Mouse (Mus musculus): Measurements from ENCODE around the gene Srf. TPM values are rescaled to one million over a fixed set of nuclear protein-coding genes. Genes with fewer than 3 reads are reported as not detected.

Gene Srf
- 67.9 and 75.4 TPM in 2 replicates for polyA plus RNA-seq (2012; rRNA removed)

GRCm38 (mm10) chr17:46555673-46556583, at the start of gene Srf:
TSS of gene Srf (minus strand) at chr17:46556175.

DNA sequence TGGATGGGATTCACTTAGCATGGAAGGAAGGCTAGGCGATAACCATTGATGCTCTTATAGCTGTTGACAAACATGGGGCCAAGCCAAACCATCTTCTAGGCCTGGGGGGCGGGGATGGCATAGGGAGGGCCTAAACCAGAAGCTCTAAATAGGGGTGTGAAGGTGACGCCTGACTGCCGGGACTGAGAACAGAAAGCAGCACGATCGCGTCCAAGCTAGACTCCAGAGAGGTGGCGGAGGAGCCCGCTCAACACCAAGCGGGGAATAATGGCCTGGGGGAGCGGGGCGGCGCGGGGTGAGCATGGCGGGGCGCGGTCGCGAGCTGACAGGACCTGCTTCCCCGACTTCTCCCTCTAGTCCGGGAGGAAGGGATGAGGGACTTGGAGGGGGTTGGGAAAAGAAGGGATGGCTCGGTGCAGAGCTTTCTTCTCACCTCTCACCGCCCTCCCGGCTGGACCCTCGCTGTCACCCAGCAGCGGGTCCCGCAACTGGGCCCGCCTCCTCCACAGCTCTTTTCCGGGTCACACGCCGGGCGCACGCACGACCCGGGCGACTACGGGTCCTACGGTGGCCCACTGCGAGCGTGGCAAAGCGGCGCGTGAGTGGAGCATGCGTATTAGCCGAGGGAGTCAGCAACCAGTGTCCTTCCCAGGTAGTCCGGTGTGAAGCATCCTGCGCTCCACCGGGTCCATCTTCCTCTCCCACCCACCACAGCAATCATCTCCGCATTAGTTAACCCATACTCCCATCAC, 10.0 kb downstream of the Srf start, which contains the start of gene Cul9:
Cul9 (minus strand) TSS at position 576 of the 752 bp plus-strand sequence.

Other genes with a start within 250 kb of the Srf start
- 11.9 and 12.2 TPM in 2 replicates for gene Abcc10, start 227.8 kb downstream of the Srf start, polyA plus RNA-seq (2012; rRNA removed)
- 37.3 and 42.2 TPM in 2 replicates for gene Zfp318, start 172.4 kb downstream of the Srf start, polyA plus RNA-seq (2012; rRNA removed)
- gene Crip3, start 127.2 kb downstream of the Srf start, polyA plus RNA-seq (2012; rRNA removed), result 12.4 and 16.1 TPM in 2 replicates
- 0.11 and 0.14 TPM in 2 replicates for gene Slc22a7, start 117.7 kb downstream of the Srf start, polyA plus RNA-seq (2012; rRNA removed)
- 19.9 and 24.9 TPM in 2 replicates for gene Ttbk1, start 68.5 kb downstream of the Srf start, polyA plus RNA-seq (2012; rRNA removed)
- gene Dnph1, start 59.5 kb downstream of the Srf start, polyA plus RNA-seq (2012; rRNA removed), result 11.2 and 13.1 TPM in 2 replicates
- gene Cul9, start 9.8 kb downstream of the Srf start, polyA plus RNA-seq (2012; rRNA removed), result 40.4 and 42.3 TPM in 2 replicates
- gene Ptk7, start 73.3 kb upstream of the Srf start, polyA plus RNA-seq (2012; rRNA removed), result 15.2 and 17.2 TPM in 2 replicates
- 21.6 and 24.5 TPM in 2 replicates for gene Klc4, start 89.8 kb upstream of the Srf start, polyA plus RNA-seq (2012; rRNA removed)
- gene Mrpl2, start 90.1 kb upstream of the Srf start, polyA plus RNA-seq (2012; rRNA removed), result 41.8 and 42.2 TPM in 2 replicates
- gene Cul7, start 94.2 kb upstream of the Srf start, polyA plus RNA-seq (2012; rRNA removed), result 57.9 and 58.6 TPM in 2 replicates
- 35.4 and 37.4 TPM in 2 replicates for gene Rrp36, start 118.2 kb upstream of the Srf start, polyA plus RNA-seq (2012; rRNA removed)
- 185 and 210 TPM in 2 replicates for gene Mea1, start 122.6 kb upstream of the Srf start, polyA plus RNA-seq (2012; rRNA removed)
- gene Klhdc3, start 124.7 kb upstream of the Srf start, polyA plus RNA-seq (2012; rRNA removed), result 165 and 178 TPM in 2 replicates
- gene Ppp2r5d, start 148.9 kb upstream of the Srf start, polyA plus RNA-seq (2012; rRNA removed), result 100 and 101 TPM in 2 replicates
- 46.3 and 46.4 TPM in 2 replicates for gene Pex6, start 155.3 kb upstream of the Srf start, polyA plus RNA-seq (2012; rRNA removed)
- gene Gnmt, start 173.0 kb upstream of the Srf start, polyA plus RNA-seq (2012; rRNA removed), result 2.0 and 2.5 TPM in 2 replicates
- gene Cnpy3, start 196.0 kb upstream of the Srf start, polyA plus RNA-seq (2012; rRNA removed), result 58.5 and 59.3 TPM in 2 replicates
- 0.07 TPM in 1 of 2 replicates, not detected in the other for gene Ptcra, start 207.5 kb upstream of the Srf start, polyA plus RNA-seq (2012; rRNA removed)
- gene 2310039H08Rik, start 216.5 kb upstream of the Srf start, polyA plus RNA-seq (2012; rRNA removed), result 52.9 and 53.6 TPM in 2 replicates
- 67.6 and 73.0 TPM in 2 replicates for gene Rpl7l1, start 226.5 kb upstream of the Srf start, polyA plus RNA-seq (2012; rRNA removed)